Mouse (Mus musculus): ENCODE measurements around the gene Olfr930.

Gene Olfr930

DNA sequence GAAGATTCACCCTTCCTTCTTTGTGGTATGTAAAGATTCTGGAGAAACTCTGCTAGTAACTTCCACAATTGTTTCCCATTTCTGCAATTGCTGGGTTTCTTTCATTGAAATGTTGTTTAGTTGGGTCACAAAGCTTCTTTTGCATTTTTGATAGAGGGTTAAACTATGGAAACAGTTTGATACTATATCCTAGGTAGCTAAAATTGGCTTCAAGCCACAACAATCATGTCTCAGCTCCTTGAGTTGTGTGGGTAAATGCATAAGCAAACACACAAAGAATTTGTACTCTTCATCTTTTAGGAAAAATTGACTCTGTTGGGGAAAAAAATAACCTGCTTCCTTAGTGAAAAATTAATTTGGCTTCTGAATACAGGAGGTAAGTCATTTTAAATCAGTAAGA lies at the start of gene Olfr930:
Olfr930 (plus strand) TSS at position 301 of the 400 bp plus-strand sequence.

GRCm38 (mm10) chr9:38953401-38954123 lies 24.0 kb downstream of the Olfr930 start:
- WGBS, result 53% methylated on average over 7 of the region's 7 CpGs

GRCm38 (mm10) chr9:38954124-38954416 lies 24.5 kb downstream of the Olfr930 start:
- 82% methylated on average over 4 of the region's 4 CpGs for WGBS

DNA sequence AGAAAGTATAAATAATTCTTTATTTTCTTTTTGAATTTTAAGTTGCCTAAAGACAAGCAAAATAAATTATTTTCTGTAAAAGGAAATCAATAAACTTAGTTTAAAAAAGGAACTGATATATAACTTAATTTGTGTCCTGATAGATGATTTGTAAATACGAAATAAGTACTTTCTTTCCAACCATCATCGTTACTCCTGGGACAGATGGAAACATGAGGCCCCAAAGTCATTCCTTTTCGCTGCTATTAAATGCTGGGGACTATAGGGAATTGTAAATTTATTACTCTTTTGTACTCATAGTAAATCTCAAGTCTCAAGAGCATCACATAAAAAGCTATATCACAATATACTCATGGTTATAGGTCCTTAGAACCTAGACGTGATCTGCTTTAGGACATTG lies 42.4 kb downstream of the Olfr930 start, which contains the start of gene Olfr933:
Olfr933 (plus strand) TSS at position 301 of the 400 bp plus-strand sequence.
- 81% methylated on average over 4 of the region's 4 CpGs for WGBS

All from cerebral cortex, adult 2 months (tissue).